Mouse (Mus musculus) liver, adult (tissue): Measurements from ENCODE around the gene Gsta4.

ENCODE experiments used
- GATA4 ChIP-seq: IDR thresholded peaks from 2 replicates; pipeline ENCODE4 v1.6.1; 2014; ENCODE audit warnings: mild to moderate bottlenecking, low read length; ENCODE audit not compliant: insufficient replicate concordance

Gsta4 gene

DNA sequence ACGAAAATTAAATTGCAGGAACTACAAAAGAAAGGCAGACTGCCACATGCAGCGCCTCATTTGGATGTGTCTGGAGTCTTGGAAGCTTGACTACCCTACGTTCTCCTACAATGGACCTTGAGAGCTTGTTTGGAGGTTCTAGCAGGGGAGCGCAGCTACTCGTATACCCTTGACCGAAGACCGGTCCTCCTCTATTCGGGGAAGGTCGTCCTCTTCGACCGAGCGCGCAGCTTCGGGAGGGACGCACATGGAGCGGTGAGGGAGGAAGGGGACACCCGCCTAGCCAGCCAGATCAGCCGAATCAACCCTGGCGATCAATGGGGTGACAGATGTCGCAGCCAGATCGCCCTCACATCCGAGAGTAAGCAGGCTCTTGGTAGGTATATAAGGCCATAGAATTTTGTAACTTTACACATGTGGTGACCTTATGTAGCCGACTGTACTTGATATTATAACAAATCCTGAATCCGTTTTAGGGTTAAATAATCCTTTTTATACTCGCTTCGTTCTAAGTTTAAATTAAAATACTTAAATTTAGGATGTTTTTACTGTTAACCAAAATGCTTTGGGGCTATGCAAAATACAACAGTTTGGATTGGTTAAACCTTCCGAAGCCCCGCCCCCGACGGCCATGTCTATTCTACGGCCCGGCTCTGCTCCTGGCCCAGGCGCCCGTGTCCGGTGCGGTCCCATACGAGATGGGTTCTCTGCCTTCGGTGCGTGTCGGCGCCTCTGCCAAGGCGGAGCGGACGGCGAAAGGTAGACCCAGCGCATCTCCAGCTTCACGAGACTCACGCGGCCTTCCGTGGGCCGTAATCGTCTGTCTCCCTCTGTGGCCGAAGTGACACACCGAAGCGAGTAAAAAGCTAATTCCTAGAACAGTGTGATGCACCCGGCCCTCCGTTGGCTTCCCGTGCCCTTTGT is 7.0 kb upstream of the Gsta4 start:
- TF ChIP-seq GATA4, result peak; percentile 83; the same call in 1 of the 2 replicates

DNA sequence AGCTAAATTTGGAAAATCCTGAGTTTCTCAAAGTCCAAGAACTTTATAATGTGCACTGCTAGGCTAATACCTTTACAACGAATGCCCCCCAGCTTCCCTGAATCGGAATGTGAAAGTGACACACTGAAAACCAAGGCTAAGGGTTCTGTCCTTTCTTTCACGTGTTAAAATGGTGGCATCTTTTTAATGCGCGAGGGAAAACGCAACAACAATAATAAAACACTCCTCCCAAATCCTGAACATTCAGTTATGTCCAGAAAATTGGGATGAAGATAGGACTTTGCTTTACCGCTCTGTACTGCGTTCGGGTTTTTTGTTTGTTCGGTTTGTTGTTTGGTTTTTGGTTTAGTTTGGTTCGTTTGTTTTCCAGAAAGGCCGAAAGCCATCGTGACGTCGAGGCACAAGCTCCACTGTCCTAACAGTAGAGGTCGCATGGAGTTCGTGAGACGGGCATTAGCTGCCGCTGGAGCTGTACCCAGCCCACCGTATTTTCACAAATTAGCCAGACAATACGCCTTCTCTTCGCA is 6.3 kb upstream of the Gsta4 start:
- TF ChIP-seq GATA4, result no peak

DNA sequence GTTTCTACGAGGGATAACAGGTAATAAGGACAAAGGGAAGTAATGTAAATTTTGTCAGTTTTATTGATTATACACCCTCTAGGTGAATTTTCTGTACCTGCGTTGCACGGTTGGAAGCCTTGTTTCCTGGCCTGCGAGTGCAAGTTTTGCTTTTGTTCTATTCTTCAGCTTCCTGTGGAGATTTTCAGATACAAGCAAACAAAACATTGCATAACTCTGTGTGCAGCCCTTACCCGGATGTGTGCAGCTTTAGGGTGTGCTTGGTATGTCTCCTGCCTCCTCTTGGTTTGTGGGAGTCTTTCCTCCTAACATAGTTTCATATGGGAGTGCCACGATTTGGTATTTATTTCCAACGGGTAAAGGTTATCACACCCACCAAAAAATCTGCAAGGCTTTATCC is 5.7 kb upstream of the Gsta4 start:
- TF ChIP-seq GATA4, result no peak

DNA sequence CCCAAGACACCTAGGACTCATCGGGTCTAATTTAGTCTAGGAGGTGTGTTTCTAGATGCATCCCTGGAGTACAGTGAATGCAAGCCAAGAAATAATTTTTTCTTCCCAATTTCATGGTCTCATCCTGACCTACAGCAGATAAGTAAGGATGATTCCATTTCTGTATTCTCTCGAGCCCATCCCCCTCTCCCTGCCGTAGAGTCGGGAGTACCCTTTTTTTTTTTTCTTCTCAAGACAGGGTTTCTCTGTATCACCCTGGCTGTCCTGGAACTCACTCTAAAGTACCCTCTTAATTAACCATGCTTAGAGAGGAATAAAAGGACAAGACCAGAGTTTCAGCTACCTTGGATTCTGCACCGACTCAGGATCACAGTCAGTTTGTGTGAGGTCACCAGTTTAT is 4.4 kb upstream of the Gsta4 start:
- TF ChIP-seq GATA4, result no peak

- TF ChIP-seq GATA4, result no peak
These were observed 3.5 kb upstream of the Gsta4 start for GRCm38 (mm10) chr9:78179071-78179470.

- TF ChIP-seq GATA4, result no peak
These were observed 3.1 kb downstream of the Gsta4 start for GRCm38 (mm10) chr9:78185686-78186085.

DNA sequence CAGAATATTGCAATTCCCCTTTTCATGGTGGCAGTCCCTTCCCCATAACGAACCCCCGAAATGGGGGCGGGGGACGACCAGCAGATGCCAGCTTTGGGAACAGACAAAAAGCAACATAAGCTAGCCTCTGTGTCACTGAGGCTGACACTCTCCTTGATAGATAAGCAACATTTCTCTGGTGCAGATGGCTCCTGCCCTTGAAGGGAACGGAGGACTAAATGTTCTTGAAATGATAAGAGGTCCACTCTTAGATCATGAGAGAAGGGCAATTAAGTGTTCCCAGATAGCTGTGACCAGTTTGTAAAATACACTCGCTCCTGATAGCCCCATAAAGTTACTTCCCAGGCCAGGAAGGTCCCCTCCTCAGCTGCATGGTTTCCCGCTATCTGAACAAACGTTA is 6.3 kb downstream of the Gsta4 start:
- no peak for TF ChIP-seq GATA4

GRCm38 (mm10) chr9:78190651-78191634 is 8.4 kb downstream of the Gsta4 start:
- TF ChIP-seq GATA4, result no peak

DNA sequence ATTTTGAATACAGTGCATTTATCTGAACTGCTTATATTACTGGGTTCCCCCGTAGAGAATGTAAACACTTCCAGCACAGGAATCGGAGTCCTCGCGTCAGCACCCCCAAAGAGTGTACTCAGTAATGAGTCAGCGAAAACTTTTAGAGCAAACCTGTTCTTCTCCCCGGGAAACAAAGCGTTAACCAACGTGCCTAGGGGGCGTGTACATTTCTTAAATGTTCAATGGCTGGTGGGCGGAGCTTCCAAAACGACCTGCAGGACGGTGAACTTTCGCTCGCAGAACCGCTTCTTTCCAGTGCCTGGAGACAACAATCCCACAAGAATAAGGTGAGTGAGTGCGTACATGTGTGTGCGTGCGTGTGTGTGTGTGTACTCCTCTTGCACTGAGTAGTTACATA is 9.2 kb downstream of the Gsta4 start:
- no peak for TF ChIP-seq GATA4

- TF ChIP-seq GATA4, result no peak
These were observed 11.5 kb downstream of the Gsta4 start for GRCm38 (mm10) chr9:78193902-78194597.

- TF ChIP-seq GATA4, result no peak
These were observed 12.5 kb downstream of the Gsta4 start for GRCm38 (mm10) chr9:78195034-78195433.

GRCm38 (mm10) chr9:78197801-78198200 is 15.2 kb downstream of the Gsta4 start:
- no peak for TF ChIP-seq GATA4

- no peak for TF ChIP-seq GATA4
These were observed 21.6 kb downstream of the Gsta4 start for GRCm38 (mm10) chr9:78204194-78204593.

DNA sequence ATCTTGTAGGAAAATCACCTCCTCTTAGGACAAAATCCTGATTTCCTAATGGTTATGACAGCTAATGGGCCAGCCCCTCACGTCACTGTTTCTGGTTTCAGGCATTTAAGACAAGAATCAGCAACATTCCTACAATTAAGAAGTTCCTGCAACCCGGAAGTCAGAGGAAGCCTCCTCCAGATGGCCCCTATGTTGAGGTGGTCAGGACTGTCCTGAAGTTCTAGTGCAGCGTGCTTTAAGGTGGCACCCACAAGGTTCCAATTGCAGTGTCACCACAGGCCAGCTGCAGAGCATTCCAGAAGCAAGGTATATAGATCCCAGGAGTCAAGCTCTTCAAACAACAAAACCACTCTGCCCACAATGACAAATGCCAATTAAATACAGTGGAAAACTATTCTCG is 26.4 kb downstream of the Gsta4 start:
- no peak for TF ChIP-seq GATA4

- no peak for TF ChIP-seq GATA4
These were observed 27.5 kb downstream of the Gsta4 start for GRCm38 (mm10) chr9:78210079-78210478.
